Mouse (Mus musculus) c-Kit-positive CD71-positive TER-119-positive erythroid progenitor cells, embryonic 14.5 days (primary cell): Measurements from ENCODE around the gene Zfx.

Experiments
- DNase-seq: peaks from one replicate; pipeline ENCODE4 v3.0.0-alpha.2; 2013; ENCODE audit warnings: low spot score

Zfx gene

GRCm38 (mm10) chrX:94123059-94123839 is at the start of gene Zfx:
Gene Zfx, minus strand, starts transcription at chrX:94123702.
- peak; percentile 44 for DNase-seq

GRCm38 (mm10) chrX:94169348-94169747 is 45.8 kb upstream of the Zfx start:
- DNase-seq: no peak

- no peak for DNase-seq
These were observed 28.8 kb upstream of the Zfx start for GRCm38 (mm10) chrX:94152251-94152830.

- no peak for DNase-seq
These were observed 27.0 kb upstream of the Zfx start for GRCm38 (mm10) chrX:94150471-94150870.

- DNase-seq: no peak
These were observed 18.7 kb upstream of the Zfx start for GRCm38 (mm10) chrX:94142004-94142771.

GRCm38 (mm10) chrX:94140080-94140479 is 16.6 kb upstream of the Zfx start:
- DNase-seq: no peak

GRCm38 (mm10) chrX:94138256-94138655 is 14.8 kb upstream of the Zfx start:
- DNase-seq: no peak

- DNase-seq: no peak
These were observed 11.6 kb upstream of the Zfx start for GRCm38 (mm10) chrX:94135084-94135483.

GRCm38 (mm10) chrX:94133551-94133950 is 10.0 kb upstream of the Zfx start:
- no peak for DNase-seq

GRCm38 (mm10) chrX:94132239-94132638 is 8.7 kb upstream of the Zfx start:
- DNase-seq: no peak

- no peak for DNase-seq
These were observed 6.2 kb upstream of the Zfx start for GRCm38 (mm10) chrX:94129712-94130111.

GRCm38 (mm10) chrX:94125950-94126349 is 2.4 kb upstream of the Zfx start:
- DNase-seq: no peak

GRCm38 (mm10) chrX:94122709-94123058 is 818 bp downstream of the Zfx start:
- DNase-seq: no peak

- DNase-seq: peak; percentile 74
These were observed 1.4 kb downstream of the Zfx start for GRCm38 (mm10) chrX:94121866-94122708.

- DNase-seq: peak; percentile 33
These were observed 2.2 kb downstream of the Zfx start for GRCm38 (mm10) chrX:94121161-94121856.

GRCm38 (mm10) chrX:94118350-94118749 is 5.2 kb downstream of the Zfx start:
- no peak for DNase-seq

GRCm38 (mm10) chrX:94115882-94116281 is 7.6 kb downstream of the Zfx start:
- no peak for DNase-seq

- DNase-seq: no peak
These were observed 17.5 kb downstream of the Zfx start for GRCm38 (mm10) chrX:94105964-94106363.

GRCm38 (mm10) chrX:94102938-94103337 is 20.6 kb downstream of the Zfx start:
- no peak for DNase-seq

GRCm38 (mm10) chrX:94100561-94100960 is 22.9 kb downstream of the Zfx start:
- no peak for DNase-seq

- DNase-seq: no peak
These were observed 32.5 kb downstream of the Zfx start for GRCm38 (mm10) chrX:94091001-94091400.

GRCm38 (mm10) chrX:94061246-94061645 is 62.3 kb downstream of the Zfx start:
- no peak for DNase-seq
